Mouse (Mus musculus) bone marrow macrophage, adult 2 months (primary cell): ENCODE results near the gene Tfdp2.

Source experiments
- CTCF ChIP-seq: IDR thresholded peaks from 2 replicates; pipeline ENCODE4 v1.5.1; 2012; ENCODE audit warnings: low read depth, mild to moderate bottlenecking, low read length, moderate library complexity
- POLR2A ChIP-seq: IDR thresholded peaks from 2 replicates; pipeline ENCODE4 v1.6.1; 2012; ENCODE audit warnings: mild to moderate bottlenecking, low read depth, low read length, borderline replicate concordance

DNA sequence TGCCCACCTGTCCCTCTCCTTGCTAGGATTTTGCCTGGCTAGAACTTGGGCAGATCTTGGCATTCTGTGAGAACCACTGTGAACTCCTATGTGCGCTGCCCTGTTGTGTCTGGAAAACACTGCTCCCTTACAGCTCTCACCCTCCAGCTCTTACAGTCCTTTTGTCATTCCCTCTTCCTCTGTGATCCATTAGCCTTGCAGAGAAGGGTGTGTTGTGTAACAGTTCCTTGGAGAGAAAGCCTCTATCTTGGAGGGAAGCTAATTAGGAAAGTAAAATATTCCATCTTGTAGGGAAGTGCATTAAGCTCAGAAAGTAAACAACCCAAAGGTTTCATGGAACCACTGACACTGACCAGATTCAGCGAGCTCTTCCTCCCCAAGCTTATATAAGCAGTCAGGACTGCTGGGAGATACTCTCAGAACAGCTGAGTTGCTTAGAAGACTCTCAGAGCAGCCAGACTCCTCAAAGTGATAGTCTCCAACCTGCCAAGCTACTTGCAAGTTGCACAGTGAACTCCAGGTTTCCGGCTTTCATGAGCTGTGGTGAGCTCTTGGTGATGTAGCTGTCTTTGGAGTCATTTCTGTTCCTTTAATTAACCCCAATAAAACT is 17.1 kb downstream of the Tfdp2 start:
- TF ChIP-seq CTCF, result no peak
- TF ChIP-seq POLR2A, result no peak
